Mouse (Mus musculus): ENCODE results near the gene Odr4.

GRCm38 (mm10) chr1:150404555-150404954 lies 11.7 kb upstream of the Odr4 start:
- TF ChIP-seq POLR2A (IDR thresholded peaks at IDR 0.05; ENCODE audit: extremely low read depth, insufficient read depth, low read length) (no peak), CTCF (IDR thresholded peaks at IDR 0.05; ENCODE audit: extremely low read depth, insufficient read depth, low read length) (no peak)

Data from cortical plate, adult 2 months (tissue).